Mouse (Mus musculus) cerebellum, adult (tissue): ENCODE measurements around the gene Sgk2.

ENCODE experiments used
- ATAC-seq: cut with Nextera tagmentation; 2 replicates; pipeline ENCODE4 v1.9.2; 2017; ENCODE audit warnings: mild to moderate bottlenecking, moderate library complexity, mixed read lengths; ENCODE audit not compliant: insufficient number of reproducible peaks, low FRiP score, low TSS enrichment

The Sgk2 gene

GRCm38 (mm10) chr2:162988235-162988634 lies 1.1 kb downstream of the Sgk2 start:
- no peak for ATAC-seq

- ATAC-seq = no peak
These were observed 4.4 kb downstream of the Sgk2 start for GRCm38 (mm10) chr2:162991394-162992083.

DNA sequence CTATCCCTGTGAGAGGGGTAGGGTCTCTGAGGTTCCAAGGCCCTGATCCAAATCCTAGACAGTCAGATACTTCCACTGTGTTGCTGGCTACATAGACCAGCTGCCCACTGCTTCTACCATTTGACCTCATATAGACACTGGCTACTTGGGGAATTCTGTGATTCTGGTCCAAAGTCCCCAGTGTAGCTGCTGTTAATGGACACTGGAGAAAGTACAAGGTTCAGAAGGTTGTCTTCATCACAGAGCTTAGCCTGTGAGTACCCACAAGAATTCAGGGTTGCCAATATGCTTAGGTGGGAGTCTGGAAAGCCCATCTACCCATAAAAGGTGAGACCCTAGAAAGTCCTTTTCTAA lies 4.9 kb downstream of the Sgk2 start:
- no peak for ATAC-seq

GRCm38 (mm10) chr2:162993881-162994616 lies 6.9 kb downstream of the Sgk2 start:
- ATAC-seq = no peak

DNA sequence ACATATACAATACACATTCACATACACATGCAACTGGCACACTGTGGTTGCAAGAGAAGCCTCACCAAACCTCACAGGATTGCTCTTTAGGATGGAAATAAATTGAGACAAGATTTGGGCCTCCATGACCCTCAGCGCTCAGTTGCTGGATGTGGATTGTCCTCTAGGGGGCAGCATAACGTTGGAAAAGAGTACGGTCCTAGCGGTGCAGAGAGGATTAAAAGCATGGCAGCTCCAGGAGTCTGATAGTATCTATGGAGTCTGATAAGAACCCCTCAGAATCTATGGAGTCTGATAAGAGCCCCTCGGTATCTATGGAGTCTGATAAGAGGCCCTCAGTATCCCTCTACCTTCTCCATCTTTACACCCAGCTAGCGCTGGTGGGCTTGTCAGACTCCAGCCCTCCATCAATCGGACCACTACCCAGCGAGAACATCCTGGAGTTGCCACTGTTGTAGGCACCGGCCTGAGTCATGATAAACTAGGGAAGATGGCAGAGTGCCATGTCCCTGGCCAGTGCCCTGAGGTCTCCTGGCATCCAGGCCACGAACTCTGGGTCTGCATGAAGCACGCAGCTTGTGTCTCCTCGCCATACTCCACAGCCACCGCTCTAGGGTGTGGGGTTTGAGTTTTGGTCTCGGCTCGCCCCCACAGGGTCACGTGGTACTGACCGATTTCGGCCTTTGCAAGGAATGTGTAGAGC lies 11.5 kb downstream of the Sgk2 start:
- ATAC-seq = peak; percentile 81

DNA sequence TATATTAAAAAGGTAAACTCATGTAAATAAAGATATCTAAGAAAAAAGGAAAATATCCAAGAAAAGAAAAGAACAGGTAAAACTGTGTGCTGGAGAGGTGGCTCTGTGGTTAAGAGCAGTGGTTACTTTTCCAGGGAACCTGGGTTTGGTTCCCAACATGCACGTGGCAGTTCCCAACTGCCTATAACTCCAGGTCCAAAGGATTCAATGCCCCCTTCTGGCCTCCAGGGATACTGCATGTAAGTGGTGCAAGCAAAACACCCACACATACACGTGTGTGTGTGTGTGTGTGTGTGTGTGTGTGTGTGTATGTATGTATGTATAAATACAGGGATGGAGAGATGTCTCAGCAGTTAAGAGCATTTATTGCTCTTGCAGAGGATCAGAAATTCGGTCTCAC lies 12.6 kb downstream of the Sgk2 start:
- no peak for ATAC-seq

- ATAC-seq = no peak
These were observed 13.9 kb downstream of the Sgk2 start for GRCm38 (mm10) chr2:163001071-163001470.

DNA sequence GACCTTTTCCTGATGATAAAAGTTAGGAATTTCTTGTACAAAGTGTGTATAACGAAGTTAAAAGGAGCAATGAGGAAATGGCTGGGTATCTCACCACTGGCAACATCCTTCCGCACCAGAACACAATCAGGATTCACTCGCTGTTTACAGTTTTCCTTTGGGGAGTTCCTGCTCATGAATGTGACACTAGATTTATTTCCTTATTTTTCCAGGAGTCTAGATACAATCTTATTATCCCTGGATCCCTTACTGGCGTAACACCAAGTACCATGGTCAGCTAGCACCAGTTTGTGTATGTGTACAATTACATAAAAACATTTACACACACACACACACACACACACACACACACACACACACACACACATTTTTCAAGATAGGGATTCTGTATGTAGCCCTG lies 20.2 kb downstream of the Sgk2 start:
- ATAC-seq = no peak

DNA sequence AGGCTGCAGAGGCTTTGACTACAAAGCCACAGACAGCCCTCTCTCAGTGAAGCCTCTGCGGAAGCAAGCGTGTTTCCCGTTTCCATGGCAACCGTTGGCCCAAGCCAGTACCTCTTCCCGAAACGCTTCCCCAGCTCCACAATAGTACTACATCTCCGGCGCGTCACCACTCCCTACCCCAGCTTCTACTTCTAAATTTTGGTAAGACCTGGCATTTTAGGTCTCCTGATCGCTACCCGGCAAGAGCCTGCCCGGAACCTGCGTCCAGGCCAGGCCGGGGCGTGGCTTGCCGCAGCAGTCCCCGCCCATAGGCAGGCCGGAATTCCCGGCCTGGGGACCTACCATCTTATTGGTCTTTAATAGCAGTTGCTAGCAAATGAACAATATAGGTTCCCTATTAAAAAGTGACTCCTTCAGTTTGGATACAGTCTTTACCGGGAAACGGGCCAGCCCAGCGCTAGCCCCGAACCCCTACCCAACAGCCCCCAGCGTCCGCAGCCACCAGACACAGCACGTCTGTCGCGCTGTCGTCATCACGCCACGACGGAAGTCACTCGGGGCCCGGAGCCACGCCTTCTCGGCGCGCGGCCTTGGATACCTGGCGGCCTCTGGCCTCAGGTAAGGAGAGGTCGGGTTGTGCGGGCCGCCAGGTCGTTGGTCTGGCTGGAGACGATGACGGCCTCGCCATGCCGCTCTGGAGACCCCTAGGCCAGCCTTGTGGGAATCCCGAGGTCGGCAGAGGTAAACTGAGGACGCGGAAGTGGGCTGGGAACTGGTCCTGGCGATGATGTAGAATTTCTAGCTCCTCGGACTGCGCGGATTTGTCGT lies 30.0 kb downstream of the Sgk2 start, which contains the start of gene Ift52:
Gene Ift52 (plus strand): TSS at position 439 of the 828 bp plus-strand sequence.
- ATAC-seq = peak; percentile 94

DNA sequence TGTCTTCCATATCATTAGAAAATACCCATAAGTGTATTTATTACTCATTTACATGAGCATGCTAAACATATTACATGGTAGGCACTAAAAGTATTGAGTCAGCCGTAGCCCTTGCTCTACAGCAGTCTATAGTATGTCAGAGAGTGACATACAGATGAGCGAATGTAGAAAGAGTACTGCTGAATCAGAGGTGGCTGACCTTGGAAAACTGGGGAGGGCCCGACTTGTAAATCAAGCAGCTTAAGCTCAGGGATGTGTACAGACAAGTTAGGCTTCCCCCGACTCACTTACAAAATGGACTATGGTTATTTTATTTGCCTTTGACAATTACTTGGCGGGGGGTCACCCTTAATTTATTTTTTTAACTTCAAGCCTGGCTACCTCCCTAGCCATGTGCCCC lies 44.2 kb downstream of the Sgk2 start:
- ATAC-seq = no peak

GRCm38 (mm10) chr2:163031757-163032156 lies 44.6 kb downstream of the Sgk2 start:
- ATAC-seq = no peak

DNA sequence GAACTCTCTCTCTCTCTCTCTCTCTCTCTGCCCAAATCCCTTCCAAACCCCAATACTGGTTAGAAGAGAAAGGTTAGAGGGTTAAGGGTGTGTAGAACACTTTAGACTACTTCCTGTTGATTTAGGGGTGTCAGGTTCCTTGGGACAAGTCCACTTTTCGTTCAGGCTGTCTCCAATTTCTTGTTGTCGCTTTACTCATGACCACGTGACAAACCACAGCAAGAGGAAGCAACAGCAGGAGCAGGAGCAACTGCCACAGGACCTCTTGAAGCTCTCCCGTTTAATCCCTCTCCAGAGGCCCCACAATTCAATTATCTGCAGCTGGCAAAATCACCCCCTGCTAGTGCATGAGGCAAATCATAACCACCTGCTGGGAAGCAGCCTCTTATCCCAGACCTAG lies 45.5 kb downstream of the Sgk2 start:
- no peak for ATAC-seq

GRCm38 (mm10) chr2:163039940-163040339 lies 52.8 kb downstream of the Sgk2 start:
- ATAC-seq = no peak

GRCm38 (mm10) chr2:163048125-163048524 lies 61.0 kb downstream of the Sgk2 start:
- ATAC-seq = peak; percentile 52; the same call in 1 of the 2 replicates

GRCm38 (mm10) chr2:163049116-163049515 lies 62.0 kb downstream of the Sgk2 start:
- ATAC-seq = no peak

DNA sequence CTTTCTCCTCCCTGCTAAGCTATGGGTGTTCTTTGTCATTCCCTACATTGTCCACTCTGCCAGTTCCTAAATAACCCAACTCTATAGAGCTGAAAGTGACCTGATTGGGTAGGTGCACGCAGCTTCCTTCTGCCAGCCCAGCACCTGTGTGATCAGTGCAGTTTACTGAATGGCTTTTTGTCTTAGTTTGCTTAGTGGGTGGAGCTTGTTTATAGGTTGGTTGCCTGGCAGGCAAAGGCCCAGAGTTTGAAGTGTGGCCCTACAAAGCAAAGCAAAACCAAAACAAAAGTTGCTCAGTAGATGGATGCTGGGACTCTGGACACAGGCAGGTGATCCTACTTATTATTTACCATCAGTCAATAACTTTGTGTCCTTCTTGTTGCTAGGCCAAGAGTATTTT lies 64.6 kb downstream of the Sgk2 start:
- ATAC-seq = no peak

DNA sequence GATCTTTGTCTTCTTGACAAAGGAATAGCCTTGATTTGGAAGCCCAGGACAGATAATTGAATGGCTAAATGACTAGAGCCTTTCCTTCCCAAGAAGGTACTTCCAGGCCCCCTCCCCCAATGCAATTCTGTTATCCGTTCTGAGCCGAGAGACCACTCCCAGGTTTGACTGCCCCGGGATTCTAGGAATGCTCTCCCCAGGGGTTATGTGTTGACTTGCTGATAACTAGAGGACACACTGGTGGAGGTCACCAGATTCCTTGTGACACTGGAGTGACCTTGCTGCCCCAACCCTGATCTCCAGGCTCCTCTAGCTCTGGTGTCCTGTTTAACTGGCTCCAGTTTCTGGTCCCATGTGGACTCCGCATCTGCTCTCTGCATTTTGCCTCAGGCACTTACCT lies 65.0 kb downstream of the Sgk2 start:
- no peak for ATAC-seq

DNA sequence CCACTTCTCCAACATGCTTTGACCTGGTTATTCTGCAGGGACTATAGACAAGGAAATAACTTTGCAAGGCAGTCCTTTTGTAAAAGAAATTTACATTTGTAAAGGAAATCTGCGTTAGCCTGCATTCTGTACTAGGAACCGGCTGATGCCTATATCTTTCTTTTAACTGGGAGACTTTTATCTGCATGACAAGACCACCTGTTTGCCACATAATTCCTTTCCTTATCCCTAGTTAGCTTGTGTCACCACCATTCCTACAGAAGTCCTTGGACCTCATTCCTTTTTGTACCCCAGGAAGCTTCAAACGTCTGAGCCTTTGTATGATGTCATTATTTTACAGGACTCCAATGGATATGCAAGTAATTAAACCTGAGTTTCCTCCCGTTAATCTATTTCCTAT lies 65.7 kb downstream of the Sgk2 start:
- ATAC-seq = no peak

GRCm38 (mm10) chr2:163054335-163054840 lies 67.3 kb downstream of the Sgk2 start, which contains the start of gene Mybl2:
TSS of gene Mybl2 (plus strand) at chr2:163054687.
- peak; percentile 85 for ATAC-seq

DNA sequence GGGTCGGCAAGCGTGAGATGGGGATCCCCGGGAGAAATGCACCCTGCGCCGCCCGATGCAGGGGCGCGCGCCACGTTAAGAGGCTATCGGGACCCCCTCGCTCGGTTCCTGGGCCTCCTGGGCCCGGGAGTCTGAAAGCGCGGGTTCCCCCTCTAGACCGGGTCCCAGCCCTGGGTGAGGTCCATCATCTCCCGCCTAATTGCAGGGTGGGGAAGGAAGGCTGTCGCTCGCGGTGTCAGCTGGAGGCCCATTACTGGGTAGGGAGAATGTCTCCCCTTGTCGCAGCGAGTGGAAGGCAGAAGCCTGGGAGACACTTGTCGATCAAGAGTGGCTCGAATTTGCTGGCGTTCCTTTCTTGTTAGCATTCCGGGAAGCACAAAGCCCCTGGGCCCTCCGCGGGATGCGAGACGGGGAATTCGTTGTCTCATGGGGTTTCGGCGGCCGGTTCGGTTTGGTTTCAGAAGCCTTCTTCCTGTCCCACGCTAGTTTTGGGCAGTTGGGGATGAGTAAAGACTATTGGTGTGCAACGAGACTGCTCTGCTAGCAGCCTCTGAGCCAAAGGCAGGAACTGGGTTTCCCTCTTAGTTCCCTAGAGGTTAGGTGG lies 67.9 kb downstream of the Sgk2 start:
- ATAC-seq = no peak
